Mouse (Mus musculus): ENCODE measurements around the gene Cmas. TPM values are rescaled to one million over a fixed set of nuclear protein-coding genes. Genes with fewer than 3 reads are reported as not detected.
A peak's percentile ranks its signal among the peaks of the same experiment; 100 is the strongest.

The Cmas gene
- polyA plus RNA-seq, 1 experiment from 2014 or later: 77.0 TPM

DNA sequence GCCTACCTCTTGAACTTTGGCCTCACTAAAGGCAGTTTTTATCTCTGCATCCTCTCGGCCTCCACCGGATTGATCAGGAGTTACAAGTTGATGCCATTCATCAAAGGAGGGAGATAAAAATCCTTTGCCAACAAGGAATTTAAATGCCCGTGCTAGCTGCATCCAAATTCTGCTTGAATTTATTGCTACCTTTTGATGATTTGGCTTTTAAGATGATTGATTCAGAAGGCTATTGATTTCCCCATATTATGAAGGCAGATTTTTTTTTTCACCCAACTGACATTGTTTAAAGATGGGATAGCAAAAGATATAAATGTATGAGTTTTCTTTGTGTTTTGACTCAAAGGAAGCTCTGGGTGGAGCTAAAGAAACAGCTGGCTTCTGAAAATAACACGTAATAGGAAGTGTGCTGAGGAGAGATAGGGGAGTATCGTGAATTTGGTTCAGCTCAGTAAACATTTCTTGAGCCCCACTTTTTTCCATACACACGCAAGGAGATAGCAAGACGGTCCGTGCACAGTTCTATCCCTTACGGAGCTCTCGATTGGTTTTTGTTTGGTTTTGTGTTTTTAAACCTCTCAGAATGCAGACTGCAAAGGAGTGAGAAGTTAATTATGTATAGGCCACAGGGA is 964 bp downstream of the Cmas start:
- Histone ChIP-seq H3K36me3 (peaks cover 14% of the 10 kb centered on the region; the same call in 1 of the 2 replicates), H3K9me3 (no peaks in the 10 kb centered on the region), H3K27me3 (peaks cover 25% of the 10 kb centered on the region), H3K4me1 (peaks cover 19% of the 10 kb centered on the region), H3K4me3 (peak overlapping the region; percentile 84), H3K27ac (no peak overlapping the region; the same call in 1 of the 2 replicates), H3K9ac (peak overlapping the region; percentile 85), H3K4me2 (peak overlapping the region; percentile 81)
- no peak for ATAC-seq (ENCODE audit: insufficient number of reproducible peaks, insufficient read depth, low FRiP score, low TSS enrichment, low read depth)
- 49% methylated on average over 10 of the region's 10 CpGs for WGBS

DNA sequence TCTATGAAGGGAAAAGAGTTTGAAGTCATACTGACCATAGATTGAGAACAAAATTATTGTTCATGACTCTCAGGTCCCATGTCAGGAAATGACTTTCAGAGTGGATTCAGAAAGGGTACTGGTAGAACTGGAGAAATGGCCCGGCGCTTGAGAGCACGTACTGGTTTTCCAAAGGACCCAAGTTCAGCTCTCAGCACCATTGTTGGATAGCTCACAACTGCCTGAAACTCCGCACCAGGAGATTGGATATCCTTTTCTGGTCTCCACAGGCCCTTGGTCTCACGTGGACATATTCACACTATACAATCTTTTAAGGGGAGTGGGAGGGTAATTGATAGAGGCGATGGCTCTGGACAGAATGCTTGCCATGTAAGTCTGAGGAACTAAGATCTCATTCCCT is 1.5 kb downstream of the Cmas start:
- peak overlapping the region; percentile 84 for H3K4me3 ChIP-seq
- peak overlapping the region; percentile 81 for H3K4me2 ChIP-seq
- peak overlapping the region; percentile 16; the same call in 1 of the 2 replicates for H3K9ac ChIP-seq
- WGBS: 93% methylated on average over 6 of the region's 6 CpGs
- ATAC-seq (ENCODE audit: insufficient number of reproducible peaks, insufficient read depth, low FRiP score, low TSS enrichment, low read depth): no peak
- no peaks in the 10 kb centered on the region for H3K9me3 ChIP-seq
- peaks cover 14% of the 10 kb centered on the region; the same call in 1 of the 2 replicates for H3K36me3 ChIP-seq
- peaks cover 22% of the 10 kb centered on the region for H3K27me3 ChIP-seq
- no peak overlapping the region for H3K27ac ChIP-seq
- peaks cover 17% of the 10 kb centered on the region for H3K4me1 ChIP-seq

DNA sequence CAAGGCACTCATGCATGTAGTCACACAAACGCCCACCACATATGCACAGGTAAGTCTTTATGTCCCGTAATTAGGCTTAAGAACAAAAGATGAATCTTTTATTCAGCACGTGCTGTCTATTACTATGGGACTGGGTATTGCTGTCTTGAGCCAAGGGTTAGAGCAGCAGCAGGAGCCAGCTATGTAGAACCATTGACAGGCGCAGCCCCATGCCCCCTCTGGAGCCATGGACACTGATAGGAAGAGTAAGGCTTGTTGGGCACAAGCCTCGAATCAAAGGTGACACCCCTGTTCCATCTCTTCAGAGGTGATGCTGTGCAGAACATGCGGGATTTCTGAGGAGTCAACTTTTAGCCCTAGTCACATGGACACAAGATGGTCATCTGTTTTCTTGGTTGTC is 2.1 kb downstream of the Cmas start:
- peaks cover 17% of the 10 kb centered on the region for H3K4me1 ChIP-seq
- H3K27me3 ChIP-seq: peaks cover 16% of the 10 kb centered on the region
- no peak overlapping the region for H3K27ac ChIP-seq
- H3K9me3 ChIP-seq: no peaks in the 10 kb centered on the region
- ATAC-seq (ENCODE audit: insufficient number of reproducible peaks, insufficient read depth, low FRiP score, low TSS enrichment, low read depth): no peak
- peak overlapping the region; percentile 81; the same call in 1 of the 2 replicates for H3K4me2 ChIP-seq
- H3K9ac ChIP-seq: no peak overlapping the region
- H3K36me3 ChIP-seq: peaks cover 14% of the 10 kb centered on the region; the same call in 1 of the 2 replicates
- 93% methylated on average over 6 of the region's 6 CpGs for WGBS
- no peak overlapping the region for H3K4me3 ChIP-seq

DNA sequence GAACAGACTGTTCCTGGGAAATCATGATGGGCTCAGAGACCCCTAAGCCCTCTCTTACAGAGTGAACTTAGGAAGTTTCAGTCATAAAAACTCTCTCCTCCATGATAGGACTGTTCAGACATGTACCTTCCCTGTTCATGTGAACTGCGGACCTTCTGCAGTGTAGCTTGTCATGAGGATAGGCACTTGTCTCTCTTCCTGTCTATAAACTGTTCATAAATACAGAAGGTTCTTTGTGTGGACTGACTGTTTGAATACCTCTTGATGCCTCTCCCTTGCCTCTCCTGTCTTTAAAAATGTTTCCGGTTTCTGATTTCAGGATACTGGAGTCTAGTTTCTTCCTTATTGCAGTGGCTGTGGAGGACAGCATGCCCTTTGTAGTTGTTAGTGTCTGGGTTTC is 3.1 kb downstream of the Cmas start:
- ATAC-seq (ENCODE audit: insufficient number of reproducible peaks, insufficient read depth, low FRiP score, low TSS enrichment, low read depth): no peak
- Histone ChIP-seq H3K4me3 (no peak overlapping the region), H3K9ac (no peak overlapping the region), H3K9me3 (no peaks in the 10 kb centered on the region), H3K4me1 (peaks cover 17% of the 10 kb centered on the region), H3K4me2 (no peak overlapping the region), H3K27ac (no peak overlapping the region), H3K36me3 (peaks cover 18% of the 10 kb centered on the region), H3K27me3 (peaks cover 12% of the 10 kb centered on the region)
- WGBS: 67% methylated on average over 2 of the region's 2 CpGs

DNA sequence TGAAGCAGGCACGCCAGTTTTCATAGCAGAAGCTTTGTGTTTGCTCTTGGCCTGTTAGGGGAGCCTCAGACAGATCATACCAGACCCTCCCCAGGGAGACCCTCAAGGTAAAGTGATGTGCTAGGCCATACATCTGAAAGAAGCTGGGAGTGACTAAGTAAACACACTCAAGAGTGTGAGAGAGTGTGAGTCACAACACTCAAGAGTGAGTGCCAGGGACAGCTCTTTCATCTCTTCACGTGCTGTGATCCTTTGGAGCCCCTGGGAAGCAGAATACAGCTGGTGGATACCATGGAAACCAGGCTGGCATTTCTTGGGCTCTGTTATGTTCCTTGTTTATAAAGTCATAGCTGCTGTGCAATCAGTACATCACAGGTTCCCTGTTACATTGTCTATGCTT is 8.4 kb downstream of the Cmas start:
- Histone ChIP-seq H3K9me3 (no peaks in the 10 kb centered on the region), H3K9ac (no peak overlapping the region), H3K4me1 (no peaks in the 10 kb centered on the region), H3K27me3 (no peaks in the 10 kb centered on the region), H3K4me3 (no peak overlapping the region), H3K27ac (no peak overlapping the region), H3K4me2 (no peak overlapping the region), H3K36me3 (peaks cover 64% of the 10 kb centered on the region)
- 89% methylated on average over 2 of the region's 2 CpGs for WGBS
- ATAC-seq (ENCODE audit: insufficient number of reproducible peaks, insufficient read depth, low FRiP score, low TSS enrichment, low read depth): no peak

DNA sequence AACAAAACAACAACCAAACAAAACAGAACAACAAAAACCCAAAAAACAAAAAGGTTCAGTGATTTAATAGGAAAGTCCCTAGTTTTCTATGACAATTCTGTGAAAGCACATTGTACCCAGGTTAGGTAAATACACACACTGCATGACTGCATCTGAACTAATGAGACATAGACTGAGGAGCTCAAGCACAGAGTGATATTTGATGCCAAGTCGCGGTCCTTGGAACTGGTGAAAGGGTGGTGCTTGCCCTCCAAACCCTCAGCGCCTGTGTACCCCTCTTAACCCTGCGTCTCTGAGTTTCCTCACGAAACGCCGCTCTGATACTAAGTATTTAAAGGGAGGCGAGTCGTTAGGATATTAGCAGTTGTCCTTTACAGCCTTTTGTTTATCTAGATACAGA is 10.8 kb downstream of the Cmas start:
- H3K4me2 ChIP-seq: no peak overlapping the region
- no peaks in the 10 kb centered on the region for H3K4me1 ChIP-seq
- no peak overlapping the region for H3K9ac ChIP-seq
- no peak for ATAC-seq (ENCODE audit: insufficient number of reproducible peaks, insufficient read depth, low FRiP score, low TSS enrichment, low read depth)
- no peak overlapping the region for H3K4me3 ChIP-seq
- no peaks in the 10 kb centered on the region for H3K9me3 ChIP-seq
- 89% methylated on average over 9 of the region's 9 CpGs for WGBS
- no peaks in the 10 kb centered on the region for H3K27me3 ChIP-seq
- peaks cover 78% of the 10 kb centered on the region for H3K36me3 ChIP-seq
- no peak overlapping the region for H3K27ac ChIP-seq

DNA sequence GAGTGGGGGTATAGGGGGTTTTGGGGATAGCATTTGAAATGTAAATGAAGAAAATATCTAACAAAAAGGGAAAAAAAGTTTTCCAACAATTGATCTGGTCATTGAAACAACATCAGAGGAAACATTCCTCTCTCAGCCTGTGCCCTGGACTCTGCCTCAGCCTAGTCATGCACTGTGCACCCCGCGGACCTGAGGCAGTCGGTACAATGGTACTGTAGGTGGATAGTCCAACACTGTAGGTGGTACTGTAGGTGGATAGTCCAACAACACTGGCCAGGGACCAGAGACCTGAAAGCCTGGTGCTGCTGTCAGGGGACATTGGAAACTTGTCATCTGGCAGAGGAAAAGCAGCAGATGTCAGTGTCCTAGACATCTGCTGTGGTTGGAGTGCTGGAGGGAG is 13.4 kb downstream of the Cmas start:
- WGBS: 95% methylated on average over 3 of the region's 3 CpGs
- H3K4me2 ChIP-seq: no peak overlapping the region
- ATAC-seq (ENCODE audit: insufficient number of reproducible peaks, insufficient read depth, low FRiP score, low TSS enrichment, low read depth): no peak
- H3K4me1 ChIP-seq: no peaks in the 10 kb centered on the region
- peaks cover 98% of the 10 kb centered on the region for H3K36me3 ChIP-seq
- H3K27ac ChIP-seq: no peak overlapping the region
- no peak overlapping the region for H3K9ac ChIP-seq
- no peaks in the 10 kb centered on the region for H3K27me3 ChIP-seq
- no peak overlapping the region for H3K4me3 ChIP-seq
- H3K9me3 ChIP-seq: no peaks in the 10 kb centered on the region

DNA sequence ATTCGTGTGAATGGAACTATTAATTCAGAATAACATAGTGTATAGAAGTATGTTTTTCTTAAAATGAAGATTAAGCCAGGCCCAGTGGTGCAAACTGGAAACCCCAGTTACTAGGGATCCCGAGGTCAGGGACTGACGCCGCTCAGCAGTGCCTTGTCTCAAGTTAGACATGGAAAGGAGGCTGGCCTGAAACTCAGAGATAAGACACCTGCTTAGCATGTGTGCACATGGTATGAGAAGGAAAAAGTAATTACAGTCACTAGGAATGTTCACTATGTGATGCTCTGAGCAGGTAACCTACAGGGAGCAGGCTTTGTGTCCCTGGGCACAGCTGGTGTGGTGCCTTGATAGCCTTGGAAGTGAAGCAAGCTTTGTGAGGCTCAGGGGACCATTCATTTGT is 15.2 kb downstream of the Cmas start:
- Histone ChIP-seq H3K36me3 (peaks cover 88% of the 10 kb centered on the region), H3K9ac (no peak overlapping the region), H3K27ac (no peak overlapping the region), H3K27me3 (no peaks in the 10 kb centered on the region), H3K4me1 (no peaks in the 10 kb centered on the region), H3K4me3 (no peak overlapping the region), H3K9me3 (no peaks in the 10 kb centered on the region), H3K4me2 (no peak overlapping the region)
- ATAC-seq (ENCODE audit: insufficient number of reproducible peaks, insufficient read depth, low FRiP score, low TSS enrichment, low read depth): no peak
- WGBS: 89% methylated on average over 4 of the region's 4 CpGs

DNA sequence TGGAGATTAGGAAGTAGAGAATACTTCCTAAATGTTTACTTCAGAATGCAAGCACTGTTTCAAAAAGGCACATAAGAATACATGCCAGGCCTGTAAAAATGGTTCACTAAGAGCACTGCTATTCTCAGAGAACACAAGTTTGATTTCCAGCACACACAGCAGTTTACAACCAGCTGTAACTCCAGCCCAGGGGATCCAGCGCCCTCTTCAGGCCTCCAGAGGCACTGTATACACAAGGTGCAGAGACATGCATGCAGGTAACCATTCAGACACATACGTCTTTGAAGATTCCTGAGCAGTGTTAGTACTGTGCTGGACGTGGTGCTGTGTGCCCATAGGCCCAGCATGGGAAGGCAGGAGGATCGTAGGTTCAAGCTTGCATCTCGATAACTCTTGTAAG is 17.1 kb downstream of the Cmas start:
- Histone ChIP-seq H3K4me3 (no peak overlapping the region), H3K27ac (no peak overlapping the region), H3K9ac (no peak overlapping the region), H3K9me3 (no peaks in the 10 kb centered on the region), H3K4me2 (no peak overlapping the region), H3K4me1 (no peaks in the 10 kb centered on the region), H3K36me3 (peaks cover 68% of the 10 kb centered on the region), H3K27me3 (no peaks in the 10 kb centered on the region)
- WGBS: 90% methylated on average over 5 of the region's 5 CpGs
- no peak for ATAC-seq (ENCODE audit: insufficient number of reproducible peaks, insufficient read depth, low FRiP score, low TSS enrichment, low read depth)

DNA sequence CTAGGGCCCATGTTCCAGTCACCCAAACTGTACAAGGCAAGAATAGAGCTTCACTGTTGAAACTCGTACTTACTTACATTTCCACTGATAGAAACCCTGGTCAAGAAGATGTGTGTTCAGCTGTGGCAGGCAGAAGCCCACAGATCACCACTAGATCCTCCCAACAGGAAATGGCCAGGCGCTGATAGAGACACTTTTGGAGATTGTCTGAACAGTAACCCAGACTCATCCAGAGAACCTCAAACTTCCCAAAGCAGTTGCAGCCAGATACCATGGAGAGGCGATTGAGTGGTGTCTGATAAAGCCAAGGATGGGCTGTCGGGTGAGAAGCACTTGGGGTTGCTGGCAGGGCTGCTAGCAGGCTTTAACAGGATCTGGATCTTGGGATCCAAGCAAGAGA is 20.4 kb downstream of the Cmas start:
- Histone ChIP-seq H3K27ac (no peak overlapping the region), H3K36me3 (peaks cover 37% of the 10 kb centered on the region), H3K4me3 (no peak overlapping the region), H3K4me1 (no peaks in the 10 kb centered on the region), H3K4me2 (no peak overlapping the region), H3K9ac (no peak overlapping the region), H3K27me3 (no peaks in the 10 kb centered on the region), H3K9me3 (no peaks in the 10 kb centered on the region)
- ATAC-seq (ENCODE audit: insufficient number of reproducible peaks, insufficient read depth, low FRiP score, low TSS enrichment, low read depth): no peak
- 76% methylated on average over 4 of the region's 4 CpGs for WGBS

DNA sequence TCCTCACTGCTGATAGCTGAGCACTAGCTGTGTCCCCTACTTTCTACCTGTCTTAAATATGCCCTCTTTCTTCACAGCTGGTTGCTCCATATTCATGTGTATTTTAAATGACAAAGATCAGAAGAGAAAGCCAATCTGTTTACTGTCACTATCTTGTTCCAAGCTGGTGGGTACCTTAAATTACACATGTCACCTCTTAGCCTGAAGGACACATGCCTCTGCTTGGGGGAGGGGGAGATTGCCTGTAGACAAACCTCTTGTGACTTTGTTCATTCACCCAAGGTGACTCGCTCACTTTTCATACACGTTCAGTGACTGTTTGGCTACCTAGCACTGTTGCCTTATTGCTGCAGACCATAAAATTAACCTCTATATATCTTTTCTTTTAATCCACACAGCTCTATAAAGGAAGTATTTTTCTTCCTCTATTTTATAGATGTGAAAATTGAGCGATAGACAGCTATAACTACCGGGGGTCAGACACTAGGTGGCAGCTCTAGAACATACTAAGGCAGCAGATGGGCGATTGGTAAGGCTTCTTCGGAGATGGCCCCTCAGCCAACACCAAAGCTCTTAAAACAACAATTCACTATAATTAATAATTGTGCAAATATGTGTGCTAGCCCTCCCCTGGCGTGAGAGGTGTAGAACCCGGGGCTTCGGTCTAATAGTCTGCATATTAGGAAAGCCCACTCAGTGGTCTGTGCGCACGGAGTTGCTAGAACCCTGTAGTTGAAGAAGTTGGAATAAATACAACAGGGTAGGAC is 22.7 kb downstream of the Cmas start:
- 54% methylated on average over 11 of the region's 11 CpGs for WGBS
- Histone ChIP-seq H3K27ac (no peak overlapping the region), H3K9ac (no peak overlapping the region), H3K4me3 (no peak overlapping the region), H3K4me2 (no peak overlapping the region), H3K4me1 (no peaks in the 10 kb centered on the region), H3K27me3 (no peaks in the 10 kb centered on the region), H3K36me3 (peaks cover 14% of the 10 kb centered on the region), H3K9me3 (no peaks in the 10 kb centered on the region)
- ATAC-seq (ENCODE audit: insufficient number of reproducible peaks, insufficient read depth, low FRiP score, low TSS enrichment, low read depth): no peak
